In genomic region chr4:44940286-44940685, GRCm38 (mm10) we compare ENCODE assay signal across 23 mouse cellular contexts. TPM values are rescaled to one million over a fixed set of nuclear protein-coding genes. Genes with fewer than 3 reads are reported as not detected.
DNase-seq lines count a peak whose midpoint lies in the region; TF ChIP-seq lines count a peak whose summit lies in the region.
"Had no signal": no experiment of that assay in that cellular context is flagged by ENCODE, and none has a peak within 500 bp of the region (broad histone marks: within the 10 kb centered on the region; RNA-seq: fewer than 3 reads in every experiment).

No protein-coding gene starts in this region.

- 65% methylated on average over 9 of the region's 9 CpGs for WGBS in spleen, adult 2 months
- 86% methylated on average over 9 of the region's 9 CpGs for WGBS in bone marrow, adult 2 months

- peak; percentile 65 for DNase-seq in heart, adult 11 months
- no peak for DNase-seq in heart, postnatal 4 days
- DNase-seq in spleen, adult 2 months (ENCODE audit: low read depth in 1 of 2, low spot score in 2 of 2): no peak
- no peak for DNase-seq in spleen, postnatal 10 days (ENCODE audit: low spot score in 2 of 2)
- no peak for DNase-seq in cerebellum, adult 18-20 months
- no peak for DNase-seq in cerebellum, adult 9-10 months
- DNase-seq: adrenal gland, adult 8-10 months; adrenal gland, postnatal 14 days; adrenal gland, postnatal 36 days; cerebellum, adult 11 months; cerebellum, adult 2 months; cerebellum, adult 9-11 months; cerebellum, postnatal 14 days; cerebellum, postnatal 36 days; embryo, embryonic 11 days had no signal

- no peaks in the 10 kb centered on the region for H3K36me3 ChIP-seq in spleen, adult 2 months (ENCODE audit: control insufficient read depth, insufficient read depth, low read length)
- H3K36me3 ChIP-seq: embryonic facial prominence, embryonic 13.5 days; embryonic facial prominence, embryonic 15.5 days; forebrain, embryonic 10.5 days; forebrain, embryonic 12.5 days; G1E had no signal

- H3K27ac ChIP-seq in spleen, adult 2 months (ENCODE audit: insufficient read depth, low read length): peak overlapping the region; percentile 91
- peak overlapping the region; percentile 35 for H3K27ac ChIP-seq in bone marrow, adult 2 months (ENCODE audit: control insufficient read depth, insufficient read depth, low read depth, low read length, poor library complexity)
- H3K27ac ChIP-seq: embryonic facial prominence, embryonic 13.5 days; embryonic facial prominence, embryonic 15.5 days; forebrain, embryonic 10.5 days; forebrain, embryonic 12.5 days had no signal

- TF ChIP-seq CTCF in spleen, adult 2 months (IDR thresholded peaks at IDR 0.05; ENCODE audit: extremely low read depth, insufficient read depth, insufficient read length, insufficient replicate concordance): no peak
- TF ChIP-seq CTCF in bone marrow, adult 2 months (IDR thresholded peaks at IDR 0.05; ENCODE audit: control insufficient read depth, insufficient read depth, low read length): no peak

- H3K4me1 ChIP-seq in spleen, adult 2 months (ENCODE audit: control insufficient read depth, insufficient read depth, insufficient read length): peaks cover 41% of the 10 kb centered on the region; the same call in 1 of the 2 replicates
- peaks cover 9% of the 10 kb centered on the region for H3K4me1 ChIP-seq in bone marrow, adult 2 months (ENCODE audit: control insufficient read depth, insufficient read depth, low read length)
- H3K4me1 ChIP-seq: embryonic facial prominence, embryonic 13.5 days; embryonic facial prominence, embryonic 15.5 days; forebrain, embryonic 12.5 days had no signal

- peak overlapping the region; percentile 5; the same call in 1 of the 2 replicates for H3K4me3 ChIP-seq in spleen, adult 2 months (ENCODE audit: extremely low read depth, insufficient read depth, insufficient read length)
- no peak overlapping the region for H3K4me3 ChIP-seq in bone marrow, adult 2 months (replicated peaks; ENCODE audit: control insufficient read depth, low read depth, low read length)
- H3K4me3 ChIP-seq: embryonic facial prominence, embryonic 13.5 days; embryonic facial prominence, embryonic 15.5 days; erythroblast, embryonic 14.5 days; forebrain, embryonic 10.5 days; forebrain, embryonic 12.5 days had no signal

- H3K27me3 ChIP-seq in spleen, adult 2 months (ENCODE audit: control insufficient read depth, insufficient read depth, low read length): no peaks in the 10 kb centered on the region
- H3K27me3 ChIP-seq: embryonic facial prominence, embryonic 13.5 days; embryonic facial prominence, embryonic 15.5 days; Patski had no signal

- no peak for TF ChIP-seq POLR2A in spleen, adult 2 months (IDR thresholded peaks at IDR 0.05; ENCODE audit: low read depth, low read length)
- TF ChIP-seq POLR2A in bone marrow, adult 2 months (IDR thresholded peaks at IDR 0.05; ENCODE audit: borderline replicate concordance, control insufficient read depth, low read depth, low read length): no peak

RNA-seq across cellular contexts. Expression of gene Grhpr, which starts 40.9 kb away (rescaled TPM):
- total RNA-seq in heart, postnatal 4 days (2021): 10 to 100 TPM; 46.6 to 47.0 TPM
- 27.7 and 30.3 TPM in 2 replicates for polyA plus RNA-seq in spleen, adult 2 months (2012; rRNA removed)
- 5.9 and 8.7 TPM in 2 replicates for polyA plus RNA-seq in bone marrow, adult 2 months (2011; ENCODE audit: insufficient read depth, insufficient read length, low replicate concordance, missing spikeins)
